ENCODE assay signal across 9 mouse cellular contexts in the genomic region with DNA sequence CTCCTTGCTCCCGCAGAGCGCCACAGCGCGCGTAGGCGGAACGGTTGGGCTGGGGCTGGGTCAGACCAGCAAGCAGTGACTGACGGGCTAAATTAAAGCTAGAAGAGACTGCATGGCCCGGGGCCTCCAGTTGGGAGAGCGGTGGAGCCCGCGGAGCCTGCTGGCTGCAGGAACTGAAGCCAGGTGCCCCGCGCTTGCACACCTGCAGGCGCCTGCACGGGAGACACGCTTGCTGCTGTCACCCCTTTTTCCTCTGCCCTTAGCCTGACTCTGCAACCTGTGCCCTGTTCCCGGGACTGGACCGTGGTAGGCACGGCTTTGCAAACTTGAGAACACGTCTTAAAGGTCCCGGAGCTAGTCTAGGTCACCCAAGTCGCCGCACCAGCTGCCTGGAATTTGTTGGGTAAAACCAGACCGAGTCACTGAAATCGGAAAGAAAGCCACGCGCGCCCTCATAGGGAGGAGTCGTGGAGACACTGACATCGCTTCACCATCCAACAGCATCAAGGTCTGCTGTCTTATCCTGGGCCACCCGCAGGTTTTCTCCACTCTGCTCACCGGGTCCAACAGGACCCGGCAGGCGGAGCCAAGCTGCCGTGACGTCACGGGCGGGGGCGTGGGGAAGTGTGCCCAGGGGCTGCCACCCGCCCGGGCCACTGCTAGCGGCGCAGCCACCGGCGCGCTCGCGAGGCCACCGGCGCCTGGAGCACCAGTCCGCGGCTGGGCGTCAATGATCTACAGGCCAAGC. TPM values are rescaled to one million over a fixed set of nuclear protein-coding genes. Genes with fewer than 3 reads are reported as not detected.
A peak's percentile ranks its signal among the peaks of the same experiment; 100 is the strongest.
DNase-seq lines count a peak whose midpoint lies in the region; ATAC-seq and TF ChIP-seq lines count a peak whose summit lies in the region.
"Had no signal": no experiment of that assay in that cellular context is flagged by ENCODE, and none has a peak within 500 bp of the region (broad histone marks: within the 10 kb centered on the region; RNA-seq: fewer than 3 reads in every experiment).

A gene (plus strand): TSS at position 671 of the 748 bp plus-strand sequence.

- no peaks in the 10 kb centered on the region for H3K9me3 ChIP-seq in hindbrain, embryonic 13.5 days

- peak within 1 kb of the TSS; percentile 83 for H3K9ac ChIP-seq in hindbrain, embryonic 13.5 days

- peak within 1 kb of the TSS; percentile 55 for H3K4me3 ChIP-seq in cerebellum, adult 2 months (replicated peaks; ENCODE audit: insufficient read depth, low read depth, low read length)
- H3K4me3 ChIP-seq in hindbrain, embryonic 13.5 days, result peak within 1 kb of the TSS; percentile 55

- TF ChIP-seq CTCF in cerebellum, adult 2 months (IDR thresholded peaks at IDR 0.05; ENCODE audit: borderline replicate concordance, insufficient read depth, low read depth, low read length), result no peak

- no peak within 1 kb of the TSS for H3K27ac ChIP-seq in cerebellum, adult 2 months (ENCODE audit: insufficient read depth, low read length)
- H3K27ac ChIP-seq in hindbrain, embryonic 13.5 days, result peak within 1 kb of the TSS; percentile 61
- H3K27ac ChIP-seq: macrophage had no signal

- peaks cover 7% of the 10 kb centered on the region; the same call in 1 of the 2 replicates for H3K4me1 ChIP-seq in cerebellum, adult 2 months (ENCODE audit: control insufficient read depth, insufficient read depth, low read length)
- peaks cover 43% of the 10 kb centered on the region for H3K4me1 ChIP-seq in hindbrain, embryonic 13.5 days (replicated peaks)

- peak; percentile 9 for DNase-seq in NIH3T3 (ENCODE audit: low read depth)
- peak; percentile 73 for DNase-seq in cerebellum, adult 2 months
- peak; percentile 76 to 80 for DNase-seq in layer of hippocampus, postnatal 36 days
- peak; percentile 84 for DNase-seq in lung, postnatal 36 days
- DNase-seq in retina, postnatal 7 days (ENCODE audit: low read depth, low spot score), result peak; percentile 64
- peak; percentile 43 for DNase-seq in urinary bladder, postnatal 25 days (ENCODE audit: low spot score)

- peak; percentile 80 for ATAC-seq in frontal cortex, adult (ENCODE audit: low TSS enrichment)
- peak; percentile 81 for ATAC-seq in hindbrain, embryonic 13.5 days (ENCODE audit: low FRiP score)

- TF ChIP-seq POLR2A in cerebellum, adult 2 months (IDR thresholded peaks at IDR 0.05; ENCODE audit: borderline replicate concordance, insufficient read depth, low read length), result no peak

- H3K4me2 ChIP-seq in hindbrain, embryonic 13.5 days, result peak within 1 kb of the TSS; percentile 86

- H3K36me3 ChIP-seq in hindbrain, embryonic 13.5 days, result 0 out of 2 replicates have a peak, but pooled peaks cover under 1% of the 10 kb centered on the region

- WGBS in cerebellum, adult 2 months, result under 1% methylated on average over 54 of the region's 54 CpGs
- WGBS in hindbrain, embryonic 13.5 days, result 1% methylated on average over 54 of the region's 54 CpGs

- no peaks in the 10 kb centered on the region for H3K27me3 ChIP-seq in cerebellum, adult 2 months (ENCODE audit: control insufficient read depth, insufficient read depth, low read length)
- peaks cover 17% of the 10 kb centered on the region; the same call in 1 of the 2 replicates for H3K27me3 ChIP-seq in hindbrain, embryonic 13.5 days

RNA-seq across cellular contexts. Expression of the gene that starts here (rescaled TPM):
- polyA plus RNA-seq in cerebellum, adult 2 months (2012; rRNA removed), result 3.3 and 4.0 TPM in 2 replicates
- 32.8 and 34.9 TPM in 2 replicates for polyA plus RNA-seq in hindbrain, embryonic 13.5 days (2015; fragmentation: Nextera tagmentation; extraction: Ambion mirVana)
- 10 to 100 TPM; 22.6 to 23.8 TPM for total RNA-seq in layer of hippocampus, postnatal 36 days (2021)
- polyA plus RNA-seq: macrophage had no signal

Comparison
In these comparisons a context has a peak if more than half of its experiments do, and no peak if none do; other contexts are left out.
1. DNase-seq: peak in every context shown above with its lines; median percentile 84 in lung, postnatal 36 days; 78 in layer of hippocampus, postnatal 36 days; 73 in cerebellum, adult 2 months; 64 in retina, postnatal 7 days; 43 in urinary bladder, postnatal 25 days; 9 in NIH3T3.